Mouse (Mus musculus): ENCODE results near the gene Zfp825. TPM values are rescaled to one million over a fixed set of nuclear protein-coding genes. Genes with fewer than 3 reads are reported as not detected.

Zfp825 gene
- total RNA-seq, 1 experiment from 2014 or later: 8.1 TPM

Other genes with a start within 250 kb of the Zfp825 start
- gene Ahrr, start 201.7 kb downstream of the Zfp825 start, total RNA-seq (2017): 0.69 and 1.6 TPM in 2 replicates
- gene Pdcd6, start 176.4 kb downstream of the Zfp825 start, total RNA-seq (2017): 134 and 135 TPM in 2 replicates
- 274 and 421 TPM in 2 replicates for gene Sdha, start 143.7 kb downstream of the Zfp825 start, total RNA-seq (2017)
- 45.0 and 64.3 TPM in 2 replicates for gene Ccdc127, start 143.7 kb downstream of the Zfp825 start, total RNA-seq (2017)
- not detected in 2 replicates for gene Lrrc14b, start 130.0 kb downstream of the Zfp825 start, total RNA-seq (2017)
- 3.9 and 7.8 TPM in 2 replicates for gene Zfp72, start 103.2 kb downstream of the Zfp825 start, total RNA-seq (2017)
- gene Ftl1-ps1, start 94.3 kb downstream of the Zfp825 start, total RNA-seq (2017): 13.7 and 18.1 TPM in 2 replicates
- gene Erap1, start 145.6 kb upstream of the Zfp825 start, total RNA-seq (2017): 177 and 200 TPM in 2 replicates